Mouse (Mus musculus): ENCODE measurements around the gene Arhgap19.

- no peak for TF ChIP-seq CTCF (IDR thresholded peaks at IDR 0.05; ENCODE audit: low read depth)
- no peak for TF ChIP-seq EP300 (IDR thresholded peaks at IDR 0.05; ENCODE audit: low read depth)
These were observed 683 bp downstream of the Arhgap19 start for GRCm38 (mm10) chr19:41800986-41801741.
